Mouse (Mus musculus) c-Kit-negative CD71-positive TER-119-positive erythroid progenitor cells, embryonic 14.5 days (primary cell): ENCODE results near the gene Sdk2.

Experiments used
- DNase-seq: peaks from one replicate; pipeline ENCODE4 v3.0.0-alpha.2; 2013; ENCODE audit warnings: low read depth, low spot score

Gene Sdk2

DNA sequence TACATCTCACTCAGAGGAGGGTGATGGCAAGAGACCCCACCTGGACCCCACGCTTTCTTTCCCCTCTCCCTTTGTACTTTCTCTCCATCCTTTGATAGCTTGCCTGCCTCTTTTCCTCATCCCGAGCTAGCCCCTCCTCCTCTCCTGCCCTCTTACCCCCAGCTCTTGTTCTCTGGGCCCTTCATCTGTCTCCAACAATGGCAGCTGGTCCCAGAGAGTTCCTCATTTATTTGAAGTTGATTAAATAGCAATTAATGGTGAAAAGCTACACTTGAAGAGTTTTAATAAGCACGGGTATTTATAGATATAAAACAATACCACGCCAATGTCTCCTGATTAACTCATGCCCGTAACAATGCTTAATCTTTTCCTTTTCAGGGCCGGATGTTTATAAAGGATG is 222.9 kb downstream of the Sdk2 start:
- DNase-seq = no peak

DNA sequence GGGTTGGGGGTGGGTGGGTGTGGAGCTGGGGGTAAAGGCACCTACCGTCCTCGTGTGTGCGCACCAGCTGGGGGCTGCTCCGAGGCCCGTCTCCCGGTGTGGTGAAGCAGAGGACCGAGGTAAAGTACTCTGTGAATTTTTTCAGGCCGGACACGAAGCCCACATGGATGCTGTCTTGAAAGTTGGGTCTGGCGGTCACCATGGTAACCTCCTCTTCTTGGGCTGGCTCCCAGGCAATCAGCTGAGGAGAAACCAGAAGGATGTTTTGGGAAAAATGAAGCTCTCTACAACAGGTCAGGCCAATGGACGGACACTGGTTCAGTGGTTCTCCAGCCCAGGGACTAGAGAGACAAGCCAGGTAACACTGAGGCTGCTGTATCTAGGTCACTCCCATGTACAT is 224.0 kb downstream of the Sdk2 start:
- no peak for DNase-seq

DNA sequence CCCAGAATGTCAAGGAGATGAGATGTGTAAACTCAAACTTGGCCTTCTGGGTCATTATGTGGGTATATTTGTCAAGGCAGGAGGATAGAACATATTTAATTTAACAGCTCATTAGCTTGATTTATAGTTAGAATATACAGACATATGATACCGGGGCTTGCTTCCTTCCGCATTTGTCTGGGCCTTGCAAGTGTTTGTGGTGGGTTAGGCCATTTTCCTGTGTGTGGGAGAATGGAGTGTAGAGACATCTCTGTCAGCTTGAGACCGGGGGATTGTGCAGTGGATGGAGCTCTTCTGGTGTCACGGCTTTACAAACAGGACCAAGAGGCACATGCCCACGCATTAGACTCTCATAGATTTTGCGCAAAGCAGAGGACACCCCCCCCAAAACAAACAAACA is 235.2 kb downstream of the Sdk2 start:
- DNase-seq = no peak

DNA sequence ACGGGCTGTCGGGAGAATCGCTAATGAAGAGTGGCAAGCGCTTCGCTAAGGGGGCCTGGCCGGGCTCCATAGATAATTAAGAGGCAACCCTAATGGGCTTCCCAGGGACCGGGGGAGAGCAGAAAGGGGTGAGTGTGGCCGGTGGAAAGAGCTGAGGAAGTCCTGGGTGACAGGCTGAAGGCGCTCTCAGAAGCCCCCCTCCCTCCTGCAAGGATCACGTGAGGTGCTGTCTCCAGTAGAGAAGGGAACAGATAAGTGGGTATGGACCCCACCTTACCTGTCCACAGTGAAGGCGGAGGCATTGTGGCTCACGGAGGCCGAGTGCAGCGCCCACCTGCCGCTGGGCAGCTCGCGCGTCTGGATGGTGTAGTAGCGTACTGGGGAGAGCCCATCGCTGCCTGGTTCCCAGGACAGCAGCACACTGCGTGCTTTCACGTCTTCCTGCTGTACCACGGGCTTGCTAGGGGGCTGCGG is 238.7 kb downstream of the Sdk2 start:
- DNase-seq = no peak

DNA sequence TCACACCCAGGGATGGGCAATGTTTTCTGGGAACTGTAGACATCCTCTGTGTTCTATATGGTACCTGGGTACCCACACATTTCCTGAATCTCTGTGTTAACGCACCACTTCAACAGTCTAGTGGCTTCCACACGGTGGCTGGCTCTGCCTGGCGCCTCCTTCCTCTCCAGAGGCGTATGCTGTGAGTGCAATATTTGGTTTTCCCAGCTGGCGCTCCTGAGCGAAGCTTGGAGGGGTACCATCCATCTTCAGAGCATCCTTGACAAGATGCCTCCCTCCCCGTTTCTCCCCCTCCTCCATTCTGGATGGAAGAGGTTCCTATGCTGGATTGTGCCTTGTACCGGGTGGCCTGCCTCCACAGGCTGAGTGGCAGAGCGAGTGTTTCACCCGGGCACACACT is 246.8 kb downstream of the Sdk2 start:
- DNase-seq = no peak

DNA sequence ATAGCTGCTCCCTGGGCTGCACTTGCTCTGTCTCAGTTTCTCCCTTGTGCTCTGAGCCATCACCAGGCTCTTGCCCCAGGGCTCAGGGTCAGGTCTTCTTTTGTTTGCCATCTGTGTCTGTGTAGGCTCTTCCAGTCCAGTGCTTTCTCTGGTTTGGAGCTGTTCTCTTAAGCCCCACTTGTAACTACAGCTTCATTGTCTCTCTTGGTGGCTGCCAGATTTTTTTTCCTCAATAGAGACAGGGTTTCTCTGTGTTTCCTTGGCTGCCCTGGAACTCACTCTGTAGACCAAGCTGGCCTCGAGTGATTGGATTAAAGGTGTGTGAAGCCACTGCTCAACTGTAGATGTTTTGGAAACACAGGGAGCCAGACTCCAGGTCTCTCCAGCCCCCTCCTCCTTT is 247.8 kb downstream of the Sdk2 start:
- DNase-seq = no peak

DNA sequence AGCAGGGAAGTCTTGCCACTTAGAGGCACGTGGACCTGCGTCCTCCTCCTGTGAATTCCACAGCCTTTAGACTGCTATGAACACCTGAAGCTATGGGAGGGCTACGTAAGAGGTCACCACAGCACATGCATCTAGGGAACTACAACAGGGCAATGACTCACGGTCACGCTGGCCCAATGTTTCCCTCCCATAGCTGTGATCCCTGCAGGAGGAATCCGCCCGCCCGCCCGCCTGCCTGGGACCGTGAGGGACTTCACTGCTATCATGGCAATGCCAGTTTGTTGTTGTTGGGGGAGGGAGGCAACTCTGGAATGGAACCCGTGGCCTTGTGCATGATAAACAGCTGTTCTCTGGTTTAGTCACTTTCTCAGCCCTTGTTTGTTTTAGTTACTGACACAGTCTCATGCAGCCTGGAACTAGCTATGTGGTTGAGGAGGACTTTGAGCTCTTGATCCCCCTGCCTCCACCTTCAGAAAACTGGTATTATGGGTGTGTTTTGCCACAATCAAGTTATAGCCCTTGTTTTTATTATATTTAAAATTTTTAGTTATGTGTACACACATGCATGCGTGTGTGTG is 249.8 kb downstream of the Sdk2 start:
- DNase-seq = no peak

DNA sequence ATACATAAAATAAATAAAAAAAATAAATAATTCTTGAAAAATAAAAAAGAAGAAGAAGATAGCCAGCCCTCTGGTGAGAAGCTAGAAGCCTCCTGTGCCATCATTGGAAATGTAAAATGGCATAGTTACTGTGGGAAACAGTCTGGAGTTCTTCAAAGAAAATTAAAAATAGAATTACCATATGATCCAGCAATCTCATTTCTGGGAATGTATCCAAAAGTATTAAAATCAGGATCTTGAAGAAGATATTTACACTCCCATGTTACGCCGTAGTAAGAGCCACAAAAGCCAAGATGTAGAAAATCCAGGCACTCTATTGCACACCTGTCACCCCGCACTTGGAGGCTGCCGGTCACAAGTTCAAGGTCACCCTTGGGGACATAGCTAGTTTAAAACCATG is 250.4 kb downstream of the Sdk2 start:
- no peak for DNase-seq

DNA sequence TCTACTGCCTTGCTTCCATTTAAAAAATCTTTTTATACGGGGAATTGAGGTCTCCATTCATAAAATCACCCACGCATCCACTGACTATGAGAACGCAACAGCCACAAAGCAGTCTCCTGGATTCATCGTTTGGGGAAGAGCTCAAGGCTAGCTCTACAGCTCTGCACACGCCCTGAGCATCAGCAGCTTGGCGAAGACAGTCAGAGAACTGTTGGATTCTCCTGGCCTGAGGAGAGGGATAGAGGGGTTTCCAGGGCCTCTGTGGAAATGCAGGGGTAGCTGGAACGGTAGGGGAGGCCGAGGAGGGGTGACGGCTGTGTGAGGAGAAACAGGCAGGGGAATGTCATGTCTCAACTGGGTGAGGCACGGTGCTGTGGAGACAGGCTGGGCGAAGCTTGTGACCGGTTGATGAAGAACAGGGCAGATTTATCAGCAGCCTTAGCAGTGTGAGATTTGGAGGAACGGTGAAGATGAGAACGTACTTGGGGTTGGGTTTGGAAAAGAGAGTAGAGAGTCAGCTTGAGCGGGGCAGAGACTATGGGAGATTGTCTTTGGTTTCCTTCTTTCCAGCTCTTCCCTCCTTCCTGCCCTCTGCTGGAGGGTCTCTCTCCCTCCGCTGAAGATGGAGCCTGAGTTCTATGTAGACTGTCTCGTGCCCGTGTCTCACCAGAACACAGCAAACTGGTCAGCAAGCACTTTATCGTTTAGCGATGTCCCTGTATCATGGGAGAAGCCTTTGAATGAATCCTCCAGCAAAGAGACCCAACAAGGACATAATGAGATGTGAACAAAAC is 255.1 kb downstream of the Sdk2 start:
- DNase-seq = no peak

DNA sequence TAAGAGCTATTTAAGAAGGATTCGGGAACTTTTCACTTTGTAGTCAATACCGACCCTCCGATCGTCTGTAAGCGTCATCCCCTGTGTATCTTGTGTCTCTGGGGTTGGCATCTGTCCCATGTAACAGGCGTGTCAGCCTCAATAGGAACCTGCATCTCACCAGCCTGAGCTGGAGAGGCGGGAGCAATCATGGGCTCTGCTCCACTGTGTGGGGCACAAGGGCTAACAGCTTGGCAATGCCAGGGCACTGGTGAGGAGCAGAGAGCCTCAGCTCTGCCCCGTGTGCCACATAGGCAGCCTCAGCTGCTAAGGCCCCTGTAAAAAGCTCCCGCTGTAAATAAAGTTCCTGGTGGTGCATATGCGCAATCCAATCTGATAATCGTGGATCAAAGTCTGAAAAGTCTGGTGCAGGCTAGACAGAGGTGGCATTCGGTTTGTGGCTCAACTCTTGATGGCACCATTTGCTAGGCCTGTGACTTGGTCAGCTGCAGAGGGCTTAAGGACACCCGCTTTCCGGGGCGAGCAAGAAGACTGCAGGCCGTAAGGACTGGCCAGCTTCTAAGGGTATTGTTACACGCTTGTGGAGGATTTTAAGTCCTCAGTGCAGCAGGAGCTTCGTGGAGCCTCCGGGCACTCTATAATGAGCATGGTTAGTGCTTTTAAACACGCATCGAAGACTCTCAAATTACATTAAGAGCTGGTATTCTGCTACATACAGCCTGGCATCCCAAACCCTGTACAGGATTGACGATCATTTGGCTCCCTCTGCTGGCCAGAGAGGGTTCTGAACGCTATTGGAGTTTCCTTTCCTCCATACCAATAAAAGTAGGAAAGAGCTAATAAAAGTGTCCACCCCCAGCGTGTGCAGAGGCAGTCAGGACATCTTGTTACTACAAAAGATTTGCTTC is 256.0 kb downstream of the Sdk2 start:
- DNase-seq = peak; percentile 70

DNA sequence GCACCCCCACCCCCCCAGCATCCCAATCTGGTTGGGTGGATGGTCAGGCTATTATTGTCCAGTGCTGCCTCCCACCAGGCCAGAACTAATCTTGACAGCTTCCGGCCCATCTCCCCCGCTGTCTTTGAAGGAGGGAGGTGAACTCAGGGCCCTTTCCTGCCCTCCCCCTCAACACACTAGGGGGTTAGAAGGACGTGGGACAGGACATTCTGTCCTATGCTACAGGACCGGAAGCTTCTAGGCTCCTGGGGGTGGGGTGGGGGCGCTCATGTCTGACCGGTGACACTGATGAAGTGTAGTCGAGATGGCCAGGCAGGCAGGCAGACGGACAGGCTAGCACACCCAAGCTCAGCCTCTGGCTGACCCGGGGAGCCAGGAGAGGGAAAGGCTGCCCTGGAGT is 259.8 kb downstream of the Sdk2 start:
- no peak for DNase-seq

DNA sequence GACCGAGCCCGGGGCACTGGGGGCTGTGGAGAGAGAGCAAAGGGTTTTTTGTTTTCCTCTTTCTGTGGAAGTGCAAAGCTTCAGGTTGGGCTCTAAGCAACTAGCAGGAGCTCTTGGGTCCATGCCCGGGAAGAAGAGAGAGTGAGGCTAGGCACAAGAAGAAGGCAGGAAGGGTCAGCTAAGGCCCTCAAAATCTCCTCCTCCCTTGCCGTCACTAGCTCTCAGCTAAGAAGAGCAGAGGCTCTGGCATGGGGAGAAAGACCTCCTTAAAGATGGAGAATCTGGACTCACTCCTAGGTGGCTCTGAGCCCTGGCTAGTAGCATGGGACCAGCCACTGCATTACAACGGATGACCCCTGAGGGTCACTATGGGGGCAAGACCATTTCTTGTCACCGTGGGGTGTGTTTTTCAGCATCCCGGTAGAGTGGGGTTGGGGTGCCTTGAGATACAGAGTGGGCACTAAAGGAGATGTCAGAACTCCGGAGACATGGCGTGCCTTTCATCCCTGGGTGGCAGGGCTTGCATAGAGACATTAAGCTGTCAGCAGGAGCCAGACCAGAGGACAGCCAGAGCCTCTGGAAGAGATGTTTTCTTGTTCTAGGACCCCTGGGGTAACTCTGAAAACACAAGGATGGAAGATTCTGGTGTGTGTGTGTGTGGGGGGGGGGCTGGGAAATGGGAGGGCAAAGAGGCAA is 260.3 kb downstream of the Sdk2 start:
- no peak for DNase-seq

DNA sequence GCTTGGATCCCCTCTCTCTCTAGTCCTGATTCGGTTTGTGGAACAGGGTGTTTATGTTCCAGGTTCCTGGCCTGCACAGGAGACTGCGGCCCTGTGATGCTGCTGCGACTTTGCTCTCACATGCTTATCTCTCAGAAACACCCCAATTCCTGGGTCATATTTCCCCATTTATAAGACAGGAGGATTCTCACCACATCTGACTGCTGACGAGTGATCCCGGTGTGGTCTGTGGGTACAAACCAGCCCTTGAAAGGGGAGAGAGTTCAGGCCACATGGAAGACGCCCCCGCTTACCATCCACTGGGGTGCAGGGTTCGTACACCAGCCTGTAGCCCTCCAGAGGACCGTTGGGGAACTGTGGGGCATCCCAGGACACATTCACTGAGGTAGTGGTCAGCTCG is 260.9 kb downstream of the Sdk2 start:
- no peak for DNase-seq

DNA sequence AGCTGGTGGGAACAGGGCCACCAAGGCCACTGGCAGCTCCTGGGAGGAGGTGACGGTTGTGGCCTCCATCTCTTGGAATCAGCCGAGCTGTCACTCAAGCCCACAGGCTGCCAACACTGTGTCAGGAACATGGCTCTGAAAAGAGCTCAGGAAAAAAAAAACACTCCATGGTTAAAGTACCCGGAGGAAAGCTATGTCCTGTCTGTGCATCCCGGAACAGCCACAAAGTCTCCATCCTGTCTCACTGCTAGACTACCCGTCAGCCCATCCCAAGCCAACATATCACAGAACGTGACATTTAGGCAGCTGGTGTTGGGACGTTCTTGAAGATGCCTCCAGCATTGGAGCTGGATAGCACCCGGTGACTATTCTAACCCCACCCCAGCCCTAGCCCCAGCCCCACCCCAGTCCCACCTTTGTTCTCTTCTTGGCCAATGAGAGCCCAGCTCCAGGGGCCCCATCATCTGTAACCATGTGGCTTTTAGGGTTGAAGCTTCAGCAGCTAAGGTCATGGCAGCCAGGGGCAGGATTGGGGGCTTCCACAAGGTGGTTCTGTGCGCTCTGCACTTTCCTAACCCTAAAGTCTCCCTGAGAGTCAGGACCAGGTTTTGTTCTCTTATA is 263.4 kb downstream of the Sdk2 start:
- DNase-seq = no peak

DNA sequence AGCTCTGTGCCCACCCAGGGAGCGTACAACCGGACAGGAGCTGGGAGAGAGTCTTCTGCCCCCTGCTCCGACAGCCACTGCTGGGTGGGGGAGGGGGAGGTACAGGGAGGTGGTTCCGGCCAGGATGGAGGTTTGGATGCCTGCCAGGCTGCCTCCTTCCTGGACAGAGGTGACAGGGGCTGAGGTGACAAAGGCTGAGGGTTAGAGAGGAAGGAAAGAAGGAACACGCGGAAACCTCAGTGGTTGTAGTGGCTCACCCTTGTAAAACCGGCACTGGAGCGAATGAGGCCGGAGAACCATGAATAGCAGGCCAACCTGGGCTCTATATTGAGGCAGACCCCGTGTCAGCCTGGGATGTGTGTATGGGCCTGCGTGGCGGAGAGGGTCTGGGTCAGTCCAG is 264.4 kb downstream of the Sdk2 start:
- no peak for DNase-seq

DNA sequence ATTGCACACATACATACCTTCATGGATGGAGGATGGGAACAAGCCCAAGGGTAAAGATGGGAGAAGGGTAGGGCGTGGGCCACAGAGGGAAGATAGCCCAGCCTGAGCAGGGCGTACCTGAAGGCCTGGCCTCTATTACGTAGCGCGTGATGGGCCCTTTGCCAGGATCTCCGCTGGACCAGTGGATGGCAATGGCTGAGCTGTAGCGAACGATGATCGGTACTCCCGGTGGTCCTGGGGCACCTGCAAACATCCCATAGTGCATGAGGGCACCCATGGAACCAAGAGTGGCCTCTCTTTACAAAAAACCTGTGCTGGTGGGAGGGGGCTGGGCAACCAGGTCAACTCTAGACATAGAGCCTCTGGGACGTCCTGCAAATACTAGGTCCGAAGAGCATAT is 266.8 kb downstream of the Sdk2 start:
- no peak for DNase-seq

DNA sequence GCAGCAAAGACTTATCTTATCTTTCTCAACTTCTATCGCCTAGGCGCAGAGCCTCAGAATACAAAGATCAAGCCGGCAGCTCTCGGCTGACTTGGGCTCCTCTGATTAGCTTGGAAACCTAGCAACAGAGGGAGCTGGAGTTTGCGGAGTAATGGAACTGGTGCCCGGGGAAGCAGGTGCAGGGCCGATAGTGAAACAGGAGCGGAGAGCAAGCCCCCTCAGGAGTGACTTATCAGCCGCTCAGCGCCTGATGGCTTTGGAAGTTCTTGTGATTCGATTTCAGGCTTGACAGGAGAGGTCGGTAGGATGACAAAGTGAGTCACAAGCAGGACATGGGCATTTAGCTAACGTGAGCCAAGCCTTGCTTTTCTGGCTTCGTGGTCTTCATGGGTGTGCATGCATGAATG is 267.8 kb downstream of the Sdk2 start:
- no peak for DNase-seq

DNA sequence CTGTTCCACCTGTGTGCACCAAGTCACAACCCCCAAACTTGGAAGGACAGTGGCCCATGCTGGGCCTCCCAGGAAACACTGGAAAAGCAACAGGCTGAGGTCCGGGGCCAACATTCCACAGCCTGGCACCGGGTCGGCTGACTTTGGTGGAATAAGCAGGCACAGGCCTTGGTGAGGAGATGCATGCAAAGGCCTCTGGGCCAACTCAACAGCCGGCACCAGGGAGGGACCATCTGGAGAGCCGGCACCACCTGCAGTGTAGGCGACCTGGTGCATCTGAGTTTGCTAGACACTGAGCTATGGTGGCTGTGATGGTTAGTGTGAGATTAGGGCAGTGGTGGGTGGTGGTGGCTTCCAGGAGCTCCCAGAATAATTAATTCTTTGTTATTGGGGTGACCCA is 268.8 kb downstream of the Sdk2 start:
- no peak for DNase-seq

DNA sequence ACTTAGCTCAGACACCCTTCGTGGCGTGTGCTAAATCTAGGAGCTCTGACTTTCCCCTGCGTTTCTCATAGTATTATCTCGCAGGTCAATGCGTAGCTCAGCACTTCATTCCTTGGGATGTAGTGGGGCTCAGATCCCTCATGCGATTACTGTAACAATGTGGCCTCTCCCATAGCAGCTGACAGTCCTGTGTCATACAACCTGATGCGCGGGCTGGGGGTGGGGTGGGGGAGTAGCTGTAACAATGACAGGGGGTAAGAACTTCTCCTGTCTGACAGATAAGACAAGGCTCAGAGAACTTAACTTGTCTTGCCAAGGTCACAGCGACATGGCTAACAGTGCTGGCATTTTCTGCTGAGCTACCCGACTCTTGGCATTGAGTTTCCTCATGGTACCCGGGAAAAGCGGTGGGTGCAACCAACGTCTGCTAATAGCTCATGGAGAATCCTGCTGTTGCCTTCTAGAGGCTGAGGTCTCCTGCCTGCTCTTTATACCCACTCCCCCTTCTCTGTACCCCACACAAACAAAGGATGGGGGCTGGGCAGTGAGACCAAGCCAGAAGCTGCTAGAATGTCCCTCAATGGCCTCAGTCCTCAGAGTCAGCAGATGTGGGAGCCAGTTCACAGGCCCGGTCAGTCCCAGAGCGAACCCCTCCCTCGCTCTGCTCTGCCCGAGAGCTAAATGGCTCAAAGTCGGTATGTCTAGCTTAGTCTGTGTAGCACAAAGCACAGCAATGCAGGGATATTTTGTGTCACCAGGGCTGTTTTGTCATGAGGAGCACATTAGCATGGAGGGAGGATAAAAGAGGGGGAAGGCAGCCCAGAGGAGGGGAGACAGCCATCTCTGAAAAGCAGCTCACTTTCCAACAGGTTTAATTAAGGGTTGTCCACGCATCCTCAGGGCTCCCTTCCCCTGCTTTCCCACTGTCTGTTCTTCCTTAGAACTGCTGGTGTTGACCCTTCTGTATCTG is 269.5 kb downstream of the Sdk2 start:
- DNase-seq = no peak

DNA sequence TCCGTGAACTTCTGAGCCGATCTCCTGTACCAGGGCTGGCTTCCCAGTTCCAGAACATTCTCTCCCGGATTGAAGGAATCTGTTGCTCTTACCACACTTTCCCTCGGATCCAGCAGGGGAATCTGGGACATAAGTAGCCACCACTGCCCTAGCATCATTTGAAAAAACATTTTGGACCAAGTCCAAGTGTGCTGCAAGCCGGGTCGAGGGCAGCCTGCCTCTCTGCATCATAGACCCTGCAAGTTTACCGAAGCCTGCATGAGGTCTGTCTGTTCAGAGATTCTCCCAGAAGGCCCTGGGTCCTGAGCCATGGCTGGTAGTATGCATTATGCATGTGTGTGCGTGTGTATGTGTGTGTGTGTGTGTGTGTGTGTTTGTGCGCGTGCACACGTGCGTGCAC is 271.0 kb downstream of the Sdk2 start:
- DNase-seq = no peak
